Comparison of ENCODE assay signal across 9 mouse cellular contexts in the genomic region with DNA sequence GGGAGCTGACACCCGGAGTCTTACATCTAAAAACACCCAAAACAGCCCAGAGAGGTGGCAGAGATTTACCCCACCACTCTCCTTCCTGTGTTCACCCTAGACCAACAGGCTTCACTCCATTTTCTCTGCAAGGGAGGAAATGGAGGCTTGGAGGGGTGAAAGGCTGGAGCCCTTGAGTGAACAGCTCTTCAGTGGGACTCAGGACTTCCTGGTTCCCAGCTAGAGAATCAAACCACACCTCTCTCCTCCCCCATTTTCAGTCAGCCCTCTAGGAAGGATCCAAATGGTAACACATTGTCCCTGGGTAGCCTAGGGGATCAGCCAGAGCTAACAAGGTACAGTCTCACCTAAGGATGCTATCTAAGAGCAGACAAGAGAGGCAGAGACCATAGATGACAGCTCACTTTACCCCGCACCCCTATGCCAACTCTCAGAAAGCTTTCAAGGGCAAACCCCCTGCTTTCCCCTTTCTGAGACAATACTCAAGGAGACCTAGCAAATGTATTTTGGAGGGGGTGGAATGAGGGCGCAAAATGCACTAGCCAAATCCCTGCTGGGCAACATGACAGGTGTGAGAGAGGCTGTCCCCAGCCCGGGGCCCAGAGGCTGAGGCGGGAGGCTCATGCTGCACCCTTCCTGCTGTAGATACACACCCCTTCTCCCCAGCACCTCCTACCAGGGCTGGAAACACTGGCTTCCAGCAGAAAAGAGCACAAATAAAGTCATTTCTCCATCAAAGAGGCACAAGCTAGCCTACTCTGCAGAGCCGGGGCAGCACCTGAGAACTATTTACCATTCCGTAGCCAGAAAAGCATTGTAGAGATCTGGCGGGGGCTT. TPM values are rescaled to one million over a fixed set of nuclear protein-coding genes. Genes with fewer than 3 reads are reported as not detected.
DNase-seq lines count a peak whose midpoint lies in the region; ATAC-seq and TF ChIP-seq lines count a peak whose summit lies in the region.
"Had no signal": no experiment of that assay in that cellular context is flagged by ENCODE, and none has a peak within 500 bp of the region (broad histone marks: within the 10 kb centered on the region; RNA-seq: fewer than 3 reads in every experiment).

No protein-coding gene starts in this region.

- H3K36me3 ChIP-seq in forebrain, embryonic 14.5 days (ENCODE audit: control insufficient read depth, insufficient read depth, low read length) = peaks cover 22% of the 10 kb centered on the region
- peaks cover 15% of the 10 kb centered on the region for H3K36me3 ChIP-seq in myocyte (ENCODE audit: control insufficient read depth, insufficient read depth)

- peak overlapping the region; percentile 99 for H3K4me3 ChIP-seq in forebrain, embryonic 14.5 days (ENCODE audit: low read depth, low read length)
- H3K4me3 ChIP-seq in myocyte = peak overlapping the region; percentile 93

- DNase-seq in cerebellum, postnatal 25 days = peak; percentile 22 to 59
- DNase-seq in cerebellum, adult 11 months = no peak
- DNase-seq in CD4-positive, CD25-positive, alpha-beta regulatory T cell, adult 2 months (ENCODE audit: low read depth, low spot score) = peak; percentile 44
- DNase-seq in forebrain, embryonic 14.5 days (ENCODE audit: low spot score) = no peak
- peak; percentile 50 for DNase-seq in liver

- peaks cover 27% of the 10 kb centered on the region for H3K4me1 ChIP-seq in forebrain, embryonic 14.5 days (ENCODE audit: control insufficient read depth, insufficient read depth, low read length)

- WGBS in forebrain, embryonic 14.5 days = 12% methylated on average over 8 of the region's 8 CpGs

- no peak for TF ChIP-seq POLR2A in myocyte (IDR thresholded peaks at IDR 0.05; ENCODE audit: insufficient read length, low read depth)

- peaks cover 58% of the 10 kb centered on the region for H3K79me2 ChIP-seq in myocyte (ENCODE audit: control insufficient read depth, insufficient read depth)

- H3K9ac ChIP-seq in forebrain, embryonic 14.5 days (ENCODE audit: low read length) = peak overlapping the region; percentile 99

- H3K4me2 ChIP-seq in forebrain, embryonic 14.5 days (ENCODE audit: low read length) = peak overlapping the region; percentile 99
- peak overlapping the region; percentile 100 for H3K4me2 ChIP-seq in myocyte (ENCODE audit: low read depth)

- no peak overlapping the region for H3K27ac ChIP-seq in forebrain, embryonic 14.5 days (ENCODE audit: low read depth, low read length)

- ATAC-seq in forebrain, embryonic 14.5 days = no peak
- ATAC-seq in inflammation-experienced regulatory T-cells, adult 6 months = no peak
- ATAC-seq in cerebellum, adult (ENCODE audit: insufficient number of reproducible peaks, low FRiP score, low TSS enrichment) = no peak
- ATAC-seq: Patski had no signal

- H3K27me3 ChIP-seq in forebrain, embryonic 14.5 days (replicated peaks; ENCODE audit: control insufficient read depth, insufficient read depth, low read length) = no peaks in the 10 kb centered on the region
- no peaks in the 10 kb centered on the region for H3K27me3 ChIP-seq in myocyte (ENCODE audit: control insufficient read depth, insufficient read depth, insufficient read length)
- H3K27me3 ChIP-seq: Patski had no signal

- peak overlapping the region; percentile 77 for H3ac ChIP-seq in myocyte (ENCODE audit: control insufficient read depth, insufficient read length)

- H3K9me3 ChIP-seq in forebrain, embryonic 14.5 days (replicated peaks; ENCODE audit: control insufficient read depth, low read length) = no peaks in the 10 kb centered on the region

TF ChIP-seq in myocyte, 11 proteins besides CTCF, POLR2A, EP300 and RAD21:
- peak in 2 of 3 experiments; percentile 49 to 84 for TF ChIP-seq MYOG (IDR thresholded peaks at IDR 0.05; ENCODE audit: control insufficient read depth in 1 of 3, insufficient read depth in 1 of 3, insufficient read length in 2 of 3, low read depth in 2 of 3)
- TF ChIP-seq MYOD1 (IDR thresholded peaks at IDR 0.05; ENCODE audit: control insufficient read depth in 1 of 3, insufficient read length in 2 of 3, low read depth in 2 of 3) = peak in 2 of 3 experiments; percentile 70 to 86
- no peak for TF ChIP-seq SRF (IDR thresholded peaks at IDR 0.05; ENCODE audit: control insufficient read depth, insufficient read length, low read depth)
- peak; percentile 22 for TF ChIP-seq POLR2AphosphoS2 (IDR thresholded peaks at IDR 0.05; ENCODE audit: insufficient read length, low read depth)

RNA-seq across cellular contexts. Expression of gene Kmt2d, which starts 1.4 kb away (rescaled TPM):
- 8.0 and 12.2 TPM in 2 replicates for polyA plus RNA-seq in forebrain, embryonic 14.5 days (2014; fragmentation: Nextera tagmentation; extraction: Ambion mirVana)
- 27.1 TPM for polyA plus RNA-seq in myocyte (2012; fragmentation: generic; extraction: Trizol)
- polyA plus RNA-seq in inflammation-experienced regulatory T-cells, adult 6 months (2017; shearing (Covaris generic)) = 10 to 100 TPM; 18.7 to 36.4 (median 30.7) TPM

RNA-seq across cellular contexts. Expression of gene Rhebl1, which starts 24.8 kb away (rescaled TPM):
- 30.3 and 33.5 TPM in 2 replicates for polyA plus RNA-seq in forebrain, embryonic 14.5 days (2014; fragmentation: Nextera tagmentation; extraction: Ambion mirVana)
- polyA plus RNA-seq in myocyte (2012; fragmentation: generic; extraction: Trizol) = 7.6 TPM
- polyA plus RNA-seq in inflammation-experienced regulatory T-cells, adult 6 months (2017; shearing (Covaris generic)) = 10 to 100 TPM in 2 of 3 experiments, 1 to 10 TPM in 1; 9.5 to 13.0 (median 10.8) TPM

RNA-seq across cellular contexts. Expression of gene Dhh, which starts 28.8 kb away (rescaled TPM):
- polyA plus RNA-seq in forebrain, embryonic 14.5 days (2014; fragmentation: Nextera tagmentation; extraction: Ambion mirVana) = 0.18 and 0.36 TPM in 2 replicates
- polyA plus RNA-seq in myocyte (2012; fragmentation: generic; extraction: Trizol) = 0.11 TPM
- under 1 TPM in 1 of 3 experiments, not detected in 2; 0.09 TPM for polyA plus RNA-seq in inflammation-experienced regulatory T-cells, adult 6 months (2017; shearing (Covaris generic))
- polyA plus RNA-seq: Patski had no signal

RNA-seq across cellular contexts. Expression of gene Prkag1, which starts 38.2 kb away (rescaled TPM):
- 82.1 and 87.3 TPM in 2 replicates for polyA plus RNA-seq in forebrain, embryonic 14.5 days (2014; fragmentation: Nextera tagmentation; extraction: Ambion mirVana)
- polyA plus RNA-seq in myocyte (2012; fragmentation: generic; extraction: Trizol) = 99.7 TPM
- polyA plus RNA-seq in inflammation-experienced regulatory T-cells, adult 6 months (2017; shearing (Covaris generic)) = 100 to 1,000 TPM; 119 to 137 (median 129) TPM

RNA-seq across cellular contexts. Expression of gene Lmbr1l, which starts 48.5 kb away (rescaled TPM):
- polyA plus RNA-seq in forebrain, embryonic 14.5 days (2014; fragmentation: Nextera tagmentation; extraction: Ambion mirVana) = 10.9 TPM in 2 replicates
- 33.4 TPM for polyA plus RNA-seq in myocyte (2012; fragmentation: generic; extraction: Trizol)
- polyA plus RNA-seq in inflammation-experienced regulatory T-cells, adult 6 months (2017; shearing (Covaris generic)) = 10 to 100 TPM; 17.3 to 46.9 (median 39.3) TPM

Comparison
In these comparisons a context has a peak if more than half of its experiments do, and no peak if none do; other contexts are left out.
1. DNase-seq: peak in cerebellum, postnatal 25 days (2 of 2), CD4-positive, CD25-positive, alpha-beta regulatory T cell, adult 2 months (single experiment) and liver (single experiment); none in cerebellum, adult 11 months (single experiment) and forebrain, embryonic 14.5 days (single experiment).